Comparison of ENCODE assay signal across 8 mouse cellular contexts in the genomic region with DNA sequence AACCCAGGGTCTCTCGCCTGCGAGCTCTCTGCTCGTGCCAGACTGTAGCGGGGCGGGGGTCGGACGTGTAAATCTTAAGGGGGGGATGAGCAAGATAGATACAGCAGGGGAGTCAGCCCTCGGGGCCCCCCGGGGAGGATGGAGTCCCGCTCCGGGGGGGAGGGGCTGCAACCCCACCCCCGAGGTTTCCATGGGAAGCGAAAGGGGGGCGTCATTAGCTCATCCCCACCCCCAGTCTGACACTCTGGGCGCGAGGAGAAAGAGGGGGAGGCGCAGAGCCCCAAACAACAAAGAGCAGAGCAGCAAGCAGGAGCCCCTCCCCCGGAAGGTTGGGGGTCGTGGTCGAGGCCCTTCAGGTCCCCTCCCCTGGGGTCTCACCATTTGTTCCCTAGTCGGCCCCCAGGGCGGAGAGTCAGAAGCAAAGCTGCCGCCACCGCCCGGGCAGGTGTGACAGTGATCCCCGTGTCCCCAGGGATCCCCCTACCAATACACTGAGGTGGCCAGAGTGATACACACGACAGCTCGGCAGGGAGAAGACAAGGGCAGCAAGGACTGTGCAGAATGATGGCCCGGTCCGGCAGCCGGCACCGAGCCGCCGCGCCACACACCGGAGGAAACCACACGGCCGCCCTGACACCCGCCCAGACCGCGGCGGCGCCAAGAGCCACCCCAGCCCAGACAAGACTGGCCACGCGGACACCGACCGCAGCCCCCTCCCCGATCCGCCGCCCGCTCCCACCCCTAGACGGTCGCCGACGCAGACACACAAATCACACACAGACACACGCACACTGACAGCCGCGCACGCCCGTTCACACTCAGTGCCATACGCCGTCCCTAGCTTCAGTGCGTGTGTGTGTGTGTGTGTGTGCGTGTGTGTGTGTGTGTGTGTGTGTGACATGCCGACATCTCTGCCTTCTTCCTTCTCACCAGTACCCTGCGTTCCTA. TPM values are rescaled to one million over a fixed set of nuclear protein-coding genes. Genes with fewer than 3 reads are reported as not detected.
A peak's percentile ranks its signal among the peaks of the same experiment; 100 is the strongest.
DNase-seq lines count a peak whose midpoint lies in the region; ATAC-seq and TF ChIP-seq lines count a peak whose summit lies in the region.

No protein-coding gene starts in this region.

- H3K9ac ChIP-seq in kidney, postnatal 0 days (ENCODE audit: low read depth, low read length): peak overlapping the region; percentile 50
- no peak overlapping the region for H3K9ac ChIP-seq in MEL (ENCODE audit: control insufficient read depth, low read depth, low read length, poor library complexity, severe bottlenecking)
- H3K9ac ChIP-seq in embryonic facial prominence, embryonic 13.5 days: peak overlapping the region; percentile 77
- H3K9ac ChIP-seq in intestine, embryonic 14.5 days (ENCODE audit: low read length): peak overlapping the region; percentile 48
- H3K9ac ChIP-seq in midbrain, embryonic 15.5 days: peak overlapping the region; percentile 77

- ATAC-seq in kidney, postnatal 0 days (replicated peaks; ENCODE audit: low FRiP score, low read depth): no peak; the same call in 1 of the 2 replicates
- ATAC-seq in embryonic facial prominence, embryonic 13.5 days (ENCODE audit: insufficient number of reproducible peaks, insufficient read depth, low FRiP score, low TSS enrichment, low read depth): no peak
- peak; percentile 6; the same call in 1 of the 2 replicates for ATAC-seq in intestine, embryonic 14.5 days (replicated peaks; ENCODE audit: low FRiP score, low TSS enrichment, low read depth)
- ATAC-seq in midbrain, embryonic 15.5 days (replicated peaks): peak; percentile 21
- ATAC-seq in megakaryocyte-erythroid progenitor cell, adult 5-6 weeks (replicated peaks; ENCODE audit: low FRiP score, low TSS enrichment, poor library complexity, severe bottlenecking): no peak

- peaks cover 32% of the 10 kb centered on the region for H3K4me1 ChIP-seq in kidney, postnatal 0 days (replicated peaks; ENCODE audit: insufficient read depth, low read length)
- peaks cover 7 to 8% of the 10 kb centered on the region in 2 experiments for H3K4me1 ChIP-seq in MEL (ENCODE audit: control insufficient read depth in 1 of 2, insufficient read depth in 2 of 2, low read length in 2 of 2)
- peaks cover 54% of the 10 kb centered on the region for H3K4me1 ChIP-seq in embryonic facial prominence, embryonic 13.5 days
- H3K4me1 ChIP-seq in intestine, embryonic 14.5 days (replicated peaks; ENCODE audit: control insufficient read depth, insufficient read depth, low read length): peaks cover 38% of the 10 kb centered on the region
- peaks cover 47% of the 10 kb centered on the region for H3K4me1 ChIP-seq in midbrain, embryonic 15.5 days

- no peak for TF ChIP-seq POLR2A in MEL (IDR thresholded peaks at IDR 0.05; ENCODE audit: control insufficient read depth in 1 of 2, insufficient read depth in 1 of 2, low read depth in 1 of 2, low read length in 2 of 2, poor library complexity in 1 of 2)

- TF ChIP-seq CTCF in kidney, postnatal 0 days (IDR thresholded peaks at IDR 0.05; ENCODE audit: low read depth): no peak
- no peak for TF ChIP-seq CTCF in MEL (IDR thresholded peaks at IDR 0.05 in 2 of 3, conservative IDR thresholded peaks at IDR 0.05 in 1 of 3; ENCODE audit: control insufficient read depth in 1 of 3, insufficient read depth in 1 of 3, low read depth in 2 of 3, low read length in 3 of 3, poor library complexity in 1 of 3, severe bottlenecking in 1 of 3)

- peaks cover 17% of the 10 kb centered on the region; the same call in 1 of the 2 replicates for H3K27me3 ChIP-seq in kidney, postnatal 0 days (ENCODE audit: insufficient read depth, low read length)
- peaks cover 15 to 21% of the 10 kb centered on the region in 2 experiments for H3K27me3 ChIP-seq in MEL (ENCODE audit: control insufficient read depth in 1 of 2, insufficient read depth in 2 of 2, low read length in 2 of 2)
- peaks cover 48% of the 10 kb centered on the region for H3K27me3 ChIP-seq in embryonic facial prominence, embryonic 13.5 days
- peaks cover 32% of the 10 kb centered on the region for H3K27me3 ChIP-seq in intestine, embryonic 14.5 days (replicated peaks; ENCODE audit: control insufficient read depth, insufficient read depth, low read length)
- H3K27me3 ChIP-seq in midbrain, embryonic 15.5 days (replicated peaks): peaks cover 12% of the 10 kb centered on the region

- peak overlapping the region; percentile 46 for H3K4me3 ChIP-seq in kidney, postnatal 0 days (replicated peaks; ENCODE audit: low read depth, low read length)
- H3K4me3 ChIP-seq in MEL (ENCODE audit: control insufficient read depth in 1 of 2, insufficient read depth in 1 of 2, low read depth in 2 of 2, low read length in 2 of 2): peak overlapping the region; percentile 59 to 74; a peak in 3 of 4 replicates
- peak overlapping the region; percentile 72 for H3K4me3 ChIP-seq in embryonic facial prominence, embryonic 13.5 days
- H3K4me3 ChIP-seq in intestine, embryonic 14.5 days (ENCODE audit: low read depth, low read length): peak overlapping the region; percentile 49
- H3K4me3 ChIP-seq in midbrain, embryonic 15.5 days: peak overlapping the region; percentile 78

- TF ChIP-seq RAD21 in MEL (IDR thresholded peaks at IDR 0.05; ENCODE audit: low read depth, low read length): no peak

- peak overlapping the region; percentile 94 for H3K4me2 ChIP-seq in kidney, postnatal 0 days (ENCODE audit: low read length)
- peak overlapping the region; percentile 92 for H3K4me2 ChIP-seq in embryonic facial prominence, embryonic 13.5 days
- peak overlapping the region; percentile 65 for H3K4me2 ChIP-seq in intestine, embryonic 14.5 days (ENCODE audit: low read length)
- H3K4me2 ChIP-seq in midbrain, embryonic 15.5 days: peak overlapping the region; percentile 84

- no peak for TF ChIP-seq EP300 in MEL (IDR thresholded peaks at IDR 0.05; ENCODE audit: low read depth in 1 of 2, low read length in 2 of 2)

- under 1% methylated on average over 65 of the region's 66 CpGs for WGBS in kidney, postnatal 0 days
- under 1% methylated on average over 66 of the region's 66 CpGs for WGBS in embryonic facial prominence, embryonic 13.5 days
- under 1% methylated on average over 62 of the region's 66 CpGs for WGBS in intestine, embryonic 14.5 days
- under 1% methylated on average over 66 of the region's 66 CpGs for WGBS in midbrain, embryonic 15.5 days

- no peak overlapping the region for H3K27ac ChIP-seq in kidney, postnatal 0 days
- H3K27ac ChIP-seq in MEL (ENCODE audit: control insufficient read depth, low read depth, low read length): no peak overlapping the region
- no peak overlapping the region for H3K27ac ChIP-seq in embryonic facial prominence, embryonic 13.5 days
- H3K27ac ChIP-seq in intestine, embryonic 14.5 days (ENCODE audit: low read depth): peak overlapping the region; percentile 29; the same call in 1 of the 2 replicates
- peak overlapping the region; percentile 85 for H3K27ac ChIP-seq in midbrain, embryonic 15.5 days

- DNase-seq in kidney, postnatal 0 days (ENCODE audit: low spot score): no peak
- DNase-seq in kidney, adult 9 months: no peak
- peak; percentile 36 for DNase-seq in MEL (ENCODE audit: low read depth, low spot score)
- peak; percentile 72 for DNase-seq in intestine, embryonic 14.5 days (ENCODE audit: low spot score)
- DNase-seq in urinary bladder, postnatal 25 days (ENCODE audit: low spot score): no peak

- H3K9me3 ChIP-seq in kidney, postnatal 0 days (replicated peaks; ENCODE audit: low read length): no peaks in the 10 kb centered on the region
- H3K9me3 ChIP-seq in MEL (replicated peaks; ENCODE audit: insufficient read depth, low read length): no peaks in the 10 kb centered on the region
- H3K9me3 ChIP-seq in embryonic facial prominence, embryonic 13.5 days: no peaks in the 10 kb centered on the region
- H3K9me3 ChIP-seq in intestine, embryonic 14.5 days (ENCODE audit: control insufficient read depth, low read length): no peaks in the 10 kb centered on the region
- H3K9me3 ChIP-seq in midbrain, embryonic 15.5 days: no peaks in the 10 kb centered on the region

- no peaks in the 10 kb centered on the region for H3K36me3 ChIP-seq in kidney, postnatal 0 days (ENCODE audit: insufficient read depth, low read length)
- no peaks in the 10 kb centered on the region for H3K36me3 ChIP-seq in MEL (ENCODE audit: control insufficient read depth in 1 of 2, insufficient read depth in 2 of 2, low read length in 2 of 2)
- no peaks in the 10 kb centered on the region for H3K36me3 ChIP-seq in embryonic facial prominence, embryonic 13.5 days
- no peaks in the 10 kb centered on the region for H3K36me3 ChIP-seq in intestine, embryonic 14.5 days (ENCODE audit: control insufficient read depth, insufficient read depth, low read length)
- no peaks in the 10 kb centered on the region for H3K36me3 ChIP-seq in midbrain, embryonic 15.5 days (replicated peaks)

- H3K79me2 ChIP-seq in MEL (ENCODE audit: control insufficient read depth, insufficient read depth, low read length, poor library complexity): no peaks in the 10 kb centered on the region

RNA-seq across cellular contexts. Expression of a gene that starts 1.3 kb away (rescaled TPM):
- 4.2 and 6.1 TPM in 2 replicates for polyA plus RNA-seq in kidney, postnatal 0 days (2015; fragmentation: Nextera tagmentation; extraction: Ambion mirVana)
- 0.54 and 0.78 TPM in 2 replicates for total RNA-seq in MEL (2012; rRNA removed)
- 1 to 10 TPM in 1 of 2 experiments, not detected in 1; 1.2 TPM for polyA plus RNA-seq in MEL (2012; ENCODE audit: insufficient read depth in 1 of 2, insufficient read length in 2 of 2, low read depth in 1 of 2, low replicate concordance in 2 of 2, missing spikeins in 1 of 2)
- polyA plus RNA-seq in embryonic facial prominence, embryonic 13.5 days (2015; fragmentation: Nextera tagmentation; extraction: Ambion mirVana): 22.6 and 26.6 TPM in 2 replicates
- polyA plus RNA-seq in intestine, embryonic 14.5 days (2014; fragmentation: Nextera tagmentation; extraction: Ambion mirVana): 13.2 and 15.3 TPM in 2 replicates
- 40.5 and 43.0 TPM in 2 replicates for polyA plus RNA-seq in midbrain, embryonic 15.5 days (2015; fragmentation: Nextera tagmentation; extraction: Ambion mirVana)
- total RNA-seq in megakaryocyte-erythroid progenitor cell, adult 5-6 weeks (2014; fragmentation: Nextera tagmentation): not detected in 2 replicates
- not detected in 2 replicates for total RNA-seq in megakaryocyte-erythroid progenitor cell, adult 5-6 weeks (2017)

RNA-seq across cellular contexts. Expression of a gene that starts 16.4 kb away (rescaled TPM):
- 24.4 and 25.4 TPM in 2 replicates for polyA plus RNA-seq in kidney, postnatal 0 days (2015; fragmentation: Nextera tagmentation; extraction: Ambion mirVana)
- 1.4 and 1.9 TPM in 2 replicates for total RNA-seq in MEL (2012; rRNA removed)
- polyA plus RNA-seq in MEL (2012; ENCODE audit: insufficient read depth in 1 of 2, insufficient read length in 2 of 2, low read depth in 1 of 2, low replicate concordance in 2 of 2, missing spikeins in 1 of 2): 1 to 10 TPM in 1 of 2 experiments, not detected in 1; 4.5 TPM
- 46.5 and 50.1 TPM in 2 replicates for polyA plus RNA-seq in embryonic facial prominence, embryonic 13.5 days (2015; fragmentation: Nextera tagmentation; extraction: Ambion mirVana)
- polyA plus RNA-seq in intestine, embryonic 14.5 days (2014; fragmentation: Nextera tagmentation; extraction: Ambion mirVana): 20.6 and 22.2 TPM in 2 replicates
- 4.3 and 5.8 TPM in 2 replicates for polyA plus RNA-seq in midbrain, embryonic 15.5 days (2015; fragmentation: Nextera tagmentation; extraction: Ambion mirVana)
- 0.30 TPM in 1 of 2 replicates, not detected in the other for total RNA-seq in megakaryocyte-erythroid progenitor cell, adult 5-6 weeks (2014; fragmentation: Nextera tagmentation)
- 0.30 TPM in 1 of 2 replicates, not detected in the other for total RNA-seq in megakaryocyte-erythroid progenitor cell, adult 5-6 weeks (2017)

RNA-seq across cellular contexts. Expression of a gene that starts 28.3 kb away (rescaled TPM):
- 85.4 and 90.7 TPM in 2 replicates for polyA plus RNA-seq in kidney, postnatal 0 days (2015; fragmentation: Nextera tagmentation; extraction: Ambion mirVana)
- 15.3 and 16.9 TPM in 2 replicates for total RNA-seq in MEL (2012; rRNA removed)
- polyA plus RNA-seq in MEL (2012; ENCODE audit: insufficient read depth in 1 of 2, insufficient read length in 2 of 2, low read depth in 1 of 2, low replicate concordance in 2 of 2, missing spikeins in 1 of 2): 10 to 100 TPM in 1 of 2 experiments, not detected in 1; 43.2 TPM
- polyA plus RNA-seq in embryonic facial prominence, embryonic 13.5 days (2015; fragmentation: Nextera tagmentation; extraction: Ambion mirVana): 50.8 and 52.6 TPM in 2 replicates
- polyA plus RNA-seq in intestine, embryonic 14.5 days (2014; fragmentation: Nextera tagmentation; extraction: Ambion mirVana): 30.4 and 31.0 TPM in 2 replicates
- polyA plus RNA-seq in midbrain, embryonic 15.5 days (2015; fragmentation: Nextera tagmentation; extraction: Ambion mirVana): 59.5 and 62.2 TPM in 2 replicates
- 7.4 and 11.4 TPM in 2 replicates for total RNA-seq in megakaryocyte-erythroid progenitor cell, adult 5-6 weeks (2014; fragmentation: Nextera tagmentation)
- total RNA-seq in megakaryocyte-erythroid progenitor cell, adult 5-6 weeks (2017): 2.3 and 6.4 TPM in 2 replicates

RNA-seq across cellular contexts. Expression of a gene that starts 40.3 kb away (rescaled TPM):
- 0.57 and 0.62 TPM in 2 replicates for polyA plus RNA-seq in kidney, postnatal 0 days (2015; fragmentation: Nextera tagmentation; extraction: Ambion mirVana)
- total RNA-seq in MEL (2012; rRNA removed): not detected in 2 replicates
- polyA plus RNA-seq in MEL (2012; ENCODE audit: insufficient read depth in 1 of 2, insufficient read length in 2 of 2, low read depth in 1 of 2, low replicate concordance in 2 of 2, missing spikeins in 1 of 2): under 1 TPM in 1 of 2 experiments, not detected in 1; 0.06 TPM
- polyA plus RNA-seq in embryonic facial prominence, embryonic 13.5 days (2015; fragmentation: Nextera tagmentation; extraction: Ambion mirVana): 0.18 and 0.38 TPM in 2 replicates
- 0.35 and 0.40 TPM in 2 replicates for polyA plus RNA-seq in intestine, embryonic 14.5 days (2014; fragmentation: Nextera tagmentation; extraction: Ambion mirVana)
- 0.14 and 0.17 TPM in 2 replicates for polyA plus RNA-seq in midbrain, embryonic 15.5 days (2015; fragmentation: Nextera tagmentation; extraction: Ambion mirVana)
- not detected in 2 replicates for total RNA-seq in megakaryocyte-erythroid progenitor cell, adult 5-6 weeks (2014; fragmentation: Nextera tagmentation)
- total RNA-seq in megakaryocyte-erythroid progenitor cell, adult 5-6 weeks (2017): not detected in 2 replicates

RNA-seq across cellular contexts. Expression of a gene that starts 40.5 kb away (rescaled TPM):
- polyA plus RNA-seq in kidney, postnatal 0 days (2015; fragmentation: Nextera tagmentation; extraction: Ambion mirVana): 79.5 and 83.5 TPM in 2 replicates
- total RNA-seq in MEL (2012; rRNA removed): not detected in 2 replicates
- polyA plus RNA-seq in MEL (2012; ENCODE audit: insufficient read depth in 1 of 2, insufficient read length in 2 of 2, low read depth in 1 of 2, low replicate concordance in 2 of 2, missing spikeins in 1 of 2): not detected
- 40.7 and 43.1 TPM in 2 replicates for polyA plus RNA-seq in embryonic facial prominence, embryonic 13.5 days (2015; fragmentation: Nextera tagmentation; extraction: Ambion mirVana)
- polyA plus RNA-seq in intestine, embryonic 14.5 days (2014; fragmentation: Nextera tagmentation; extraction: Ambion mirVana): 46.2 and 46.6 TPM in 2 replicates
- 8.0 and 10.2 TPM in 2 replicates for polyA plus RNA-seq in midbrain, embryonic 15.5 days (2015; fragmentation: Nextera tagmentation; extraction: Ambion mirVana)
- total RNA-seq in megakaryocyte-erythroid progenitor cell, adult 5-6 weeks (2014; fragmentation: Nextera tagmentation): not detected in 2 replicates
- not detected in 2 replicates for total RNA-seq in megakaryocyte-erythroid progenitor cell, adult 5-6 weeks (2017)

Comparison
In these comparisons a context has a peak if more than half of its experiments do, and no peak if none do; other contexts are left out.
1. ATAC-seq: peak in intestine, embryonic 14.5 days (single experiment) and midbrain, embryonic 15.5 days (single experiment); none in kidney, postnatal 0 days (single experiment), embryonic facial prominence, embryonic 13.5 days (single experiment) and megakaryocyte-erythroid progenitor cell, adult 5-6 weeks (single experiment).
2. DNase-seq: peak in MEL (single experiment) and intestine, embryonic 14.5 days (single experiment); none in kidney, postnatal 0 days (single experiment), kidney, adult 9 months (single experiment) and urinary bladder, postnatal 25 days (single experiment).
3. H3K27ac ChIP-seq: peak in intestine, embryonic 14.5 days (single experiment) and midbrain, embryonic 15.5 days (single experiment); none in kidney, postnatal 0 days (single experiment), MEL (single experiment) and embryonic facial prominence, embryonic 13.5 days (single experiment).
4. Peak in every context shown above with its lines, with median percentiles within 50 percentile points of each other: H3K4me2 ChIP-seq and H3K4me3 ChIP-seq.